Mouse (Mus musculus) cortical plate, adult 2 months (tissue): ENCODE results near the gene Nav1. TPM values are rescaled to one million over a fixed set of nuclear protein-coding genes. Genes with fewer than 3 reads are reported as not detected.

ENCODE experiments used
- H3K27ac ChIP-seq: fragments of 200-500 bp; 2 replicates; pipeline ENCODE4 v1.5.1; 2012; ENCODE audit warnings: low read length, control low read depth, inconsistent platforms; ENCODE audit not compliant: insufficient read depth
- H3K4me1 ChIP-seq: fragments of 200-500 bp; 2 replicates; pipeline ENCODE4 v1.6.1; 2011; ENCODE audit warnings: low read length; ENCODE audit not compliant: control insufficient read depth, insufficient read depth
- H3K4me3 ChIP-seq: fragments of 200-500 bp; 2 replicates; pipeline ENCODE4 v1.5.1; 2011; ENCODE audit warnings: mild to moderate bottlenecking, low read length, control low read depth; ENCODE audit not compliant: insufficient read depth
- CTCF ChIP-seq: fragments of 200-500 bp; IDR thresholded peaks from 2 replicates; pipeline ENCODE4 v1.5.1; 2011; ENCODE audit warnings: mild to moderate bottlenecking, control low read depth, low read length; ENCODE audit not compliant: insufficient read depth; ENCODE audit errors: extremely low read depth
- POLR2A ChIP-seq: fragments of 200-500 bp; IDR thresholded peaks from 2 replicates; pipeline ENCODE4 v1.6.1; 2011; ENCODE audit warnings: mild to moderate bottlenecking, low read length, control low read depth; ENCODE audit not compliant: insufficient read depth; ENCODE audit errors: extremely low read depth
- polyA plus RNA-seq: library from polyadenylated mRNA; depleted of rRNA; stranded (reverse); fragments of >200 nt; gene quantifications from 2 replicates; pipeline ENCODE4 v1.2.3, GENCODE M21; 2012

Nav1 gene
- polyA plus RNA-seq, 1 experiment, result 35.8 TPM

DNA sequence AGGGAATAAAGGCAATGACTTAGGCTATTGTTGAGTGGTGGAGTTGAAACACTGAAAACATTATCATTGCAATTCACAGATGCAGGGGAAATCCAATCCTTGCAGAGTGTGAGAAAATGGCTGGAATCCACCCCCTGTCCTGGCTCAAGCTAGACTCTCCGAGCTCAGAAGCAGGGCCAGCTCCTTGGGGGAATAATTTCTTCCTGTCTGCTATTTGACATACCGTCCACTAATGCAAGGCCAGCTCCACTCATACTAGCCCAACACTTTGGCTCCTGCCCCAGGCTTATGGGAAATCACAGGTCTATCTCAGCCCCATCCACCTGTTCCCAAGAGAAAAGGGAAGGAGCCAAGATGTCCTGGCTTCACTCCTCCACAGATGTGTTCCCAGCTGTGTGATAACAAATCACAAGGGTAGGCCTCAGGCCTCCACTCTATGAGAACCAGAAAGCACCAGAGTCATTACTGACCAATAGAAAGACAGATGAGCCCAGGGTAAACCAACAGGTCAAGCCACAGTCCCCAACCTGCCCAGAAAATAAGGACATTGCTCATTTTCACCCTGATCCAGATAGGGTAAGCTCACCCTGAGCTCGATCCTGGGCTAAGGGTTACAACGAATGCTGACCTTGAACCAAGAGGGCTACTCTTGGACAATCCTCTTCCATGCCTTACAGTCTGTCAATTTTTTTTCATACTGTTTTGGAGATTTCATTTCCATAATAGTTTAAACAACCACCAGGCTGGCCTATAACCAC lies 32.5 kb downstream of the Nav1 start:
- Histone ChIP-seq H3K27ac (no peak overlapping the region), H3K4me3 (no peak overlapping the region), H3K4me1 (peaks cover 11% of the 10 kb centered on the region)
- TF ChIP-seq CTCF (no peak), POLR2A (no peak)

DNA sequence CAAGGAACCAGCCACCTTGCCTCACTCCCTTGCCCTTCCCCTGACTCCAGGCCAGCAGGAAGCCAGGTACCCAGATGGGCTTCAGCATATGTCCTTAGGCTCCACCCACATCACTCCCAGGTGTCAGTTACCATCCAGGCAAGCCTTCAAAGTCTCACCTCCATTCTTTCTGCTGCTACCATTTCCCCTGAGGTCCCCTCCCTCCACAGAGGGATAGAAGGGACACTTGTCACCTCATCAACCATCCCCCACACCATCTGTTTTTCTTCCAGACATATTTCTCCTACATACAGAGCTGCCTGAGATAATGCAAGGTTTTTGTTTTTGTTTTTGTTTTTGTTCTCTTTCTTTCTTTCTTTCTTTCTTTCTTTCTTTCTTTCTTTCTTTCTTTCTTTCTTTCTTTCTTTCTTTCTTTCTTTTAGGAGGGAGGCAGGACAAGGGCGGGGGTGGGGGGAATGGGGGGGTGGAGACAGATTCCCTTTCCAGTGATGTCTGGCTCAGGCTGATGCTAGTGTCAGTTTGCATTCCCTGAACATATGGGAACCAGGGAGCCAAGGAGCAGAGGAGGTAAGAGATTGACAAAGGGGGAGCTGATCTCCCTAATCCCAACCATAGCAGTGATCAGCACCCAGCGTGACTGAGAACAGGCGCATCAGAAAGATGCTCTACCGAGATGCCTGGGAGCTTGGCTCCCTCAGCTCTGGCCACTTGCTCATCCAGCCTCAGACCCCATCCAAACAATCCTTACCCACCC lies 34.8 kb downstream of the Nav1 start:
- Histone ChIP-seq H3K27ac (no peak overlapping the region), H3K4me1 (peaks cover 11% of the 10 kb centered on the region), H3K4me3 (no peak overlapping the region)
- TF ChIP-seq CTCF (no peak), POLR2A (no peak)

GRCm38 (mm10) chr1:135568087-135568486 lies 39.0 kb downstream of the Nav1 start:
- TF ChIP-seq POLR2A (no peak), CTCF (no peak)
- peaks cover 21% of the 10 kb centered on the region for H3K4me1 ChIP-seq
- H3K27ac ChIP-seq, result no peak overlapping the region
- H3K4me3 ChIP-seq, result no peak overlapping the region

DNA sequence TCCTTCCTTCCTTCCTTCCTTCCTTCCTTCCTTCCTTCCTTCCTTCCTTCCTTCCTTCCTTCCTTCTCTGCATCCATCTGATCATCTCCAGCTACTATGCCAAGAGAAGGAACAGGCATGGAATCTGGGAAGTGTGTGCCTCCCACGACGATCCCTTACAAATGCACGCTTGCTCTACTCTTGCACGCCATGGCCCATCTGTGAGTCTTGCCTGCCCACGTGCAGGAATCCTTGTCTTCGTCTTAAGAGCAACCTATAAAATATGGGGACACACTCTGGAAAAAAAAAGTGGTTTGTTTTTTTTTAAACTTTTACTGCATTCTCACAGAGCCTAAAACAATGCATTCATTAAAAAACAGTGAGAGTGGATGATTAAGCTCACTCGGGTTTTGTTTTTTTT lies 40.5 kb downstream of the Nav1 start:
- TF ChIP-seq POLR2A, result no peak
- TF ChIP-seq CTCF, result no peak
- no peak overlapping the region for H3K27ac ChIP-seq
- peaks cover 21% of the 10 kb centered on the region for H3K4me1 ChIP-seq
- H3K4me3 ChIP-seq, result no peak overlapping the region

- Histone ChIP-seq H3K27ac (no peak overlapping the region), H3K4me1 (peaks cover 23% of the 10 kb centered on the region)
Observed at GRCm38 (mm10) chr1:135565775-135566174, 41.3 kb downstream of the Nav1 start.

DNA sequence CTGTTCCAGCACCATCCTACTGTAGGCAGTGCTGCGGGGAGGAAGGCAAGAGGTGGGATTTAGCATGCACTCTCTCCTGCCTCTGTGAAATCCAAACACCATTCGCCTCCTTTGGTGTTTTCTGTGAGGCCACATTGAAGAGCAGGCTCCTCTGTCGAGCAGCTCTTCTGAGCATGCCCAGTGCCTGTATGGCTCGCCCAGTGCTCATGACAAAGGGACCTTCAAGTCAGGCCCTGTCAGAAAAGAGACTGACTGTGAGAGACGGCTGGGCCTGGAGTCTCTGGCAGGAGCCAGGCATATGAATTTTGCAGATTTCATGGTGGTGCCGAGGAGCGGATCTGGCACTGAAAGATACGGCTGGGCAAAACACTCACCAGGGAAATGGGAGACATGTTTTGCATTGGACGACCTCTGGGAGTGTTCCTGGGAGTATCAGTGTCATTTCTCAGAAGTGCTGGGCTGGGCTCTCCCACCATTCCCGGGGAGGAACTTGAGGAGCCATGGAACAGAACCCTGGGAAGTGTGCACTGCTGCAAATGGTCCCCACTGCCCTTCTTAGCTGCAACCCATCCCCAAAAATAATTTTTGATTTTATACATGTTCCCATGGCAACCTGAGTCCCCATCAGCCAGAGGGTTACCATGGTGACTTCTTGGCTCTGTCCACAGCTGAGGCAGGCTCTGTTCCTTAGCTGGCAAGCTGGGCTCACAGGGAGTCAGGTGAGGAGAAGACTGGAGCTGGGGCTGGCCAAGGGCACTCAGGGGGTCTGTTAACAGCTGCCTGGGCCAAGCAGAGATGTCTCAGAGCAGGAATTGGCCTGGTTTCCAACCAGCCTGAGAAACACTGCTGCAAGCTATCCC lies 42.2 kb downstream of the Nav1 start:
- TF ChIP-seq CTCF, result no peak
- no peak for TF ChIP-seq POLR2A
- peaks cover 27% of the 10 kb centered on the region for H3K4me1 ChIP-seq
- H3K4me3 ChIP-seq, result no peak overlapping the region
- H3K27ac ChIP-seq, result 0 out of 2 replicates have a peak overlapping the region, but pooled peaks have one; percentile 22

More at GRCm38 (mm10) chr1:135565775-135566174, 41.3 kb downstream of the Nav1 start:
- TF ChIP-seq CTCF (no peak), POLR2A (no peak)
- H3K4me3 ChIP-seq, result no peak overlapping the region

DNA sequence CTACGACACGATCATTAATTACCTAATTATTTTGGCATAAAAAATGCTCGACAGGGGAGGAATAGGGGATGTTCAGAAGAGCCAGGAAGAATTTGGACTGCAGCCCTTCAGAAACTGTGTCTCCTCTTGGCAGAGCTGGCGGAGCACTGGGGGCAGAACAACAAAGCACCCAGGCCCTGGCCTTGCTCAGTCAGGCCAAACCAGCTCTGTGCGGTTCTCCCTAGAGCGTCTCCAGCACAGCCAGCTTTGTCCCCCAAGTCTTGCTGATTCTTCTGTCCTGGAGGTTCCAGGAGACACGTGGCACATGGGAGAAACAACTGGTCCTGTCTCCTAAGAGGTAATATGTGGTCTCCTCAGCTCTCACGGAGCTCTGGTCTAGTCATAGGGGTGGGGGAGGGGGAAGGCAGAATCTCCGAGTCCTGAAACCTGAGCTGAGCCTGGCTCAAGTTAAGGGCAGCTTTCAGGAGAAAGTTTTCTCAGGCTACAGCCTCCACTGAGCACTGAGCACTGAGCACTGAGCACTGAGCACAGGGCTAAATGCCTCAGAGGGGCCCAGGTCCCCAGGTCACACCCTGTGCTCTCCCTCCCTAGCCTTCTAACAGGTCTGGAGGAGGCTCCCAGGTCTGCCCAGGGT lies 43.2 kb downstream of the Nav1 start:
- TF ChIP-seq CTCF, result no peak
- TF ChIP-seq POLR2A, result no peak
- peaks cover 27% of the 10 kb centered on the region for H3K4me1 ChIP-seq
- no peak overlapping the region for H3K27ac ChIP-seq
- no peak overlapping the region for H3K4me3 ChIP-seq

DNA sequence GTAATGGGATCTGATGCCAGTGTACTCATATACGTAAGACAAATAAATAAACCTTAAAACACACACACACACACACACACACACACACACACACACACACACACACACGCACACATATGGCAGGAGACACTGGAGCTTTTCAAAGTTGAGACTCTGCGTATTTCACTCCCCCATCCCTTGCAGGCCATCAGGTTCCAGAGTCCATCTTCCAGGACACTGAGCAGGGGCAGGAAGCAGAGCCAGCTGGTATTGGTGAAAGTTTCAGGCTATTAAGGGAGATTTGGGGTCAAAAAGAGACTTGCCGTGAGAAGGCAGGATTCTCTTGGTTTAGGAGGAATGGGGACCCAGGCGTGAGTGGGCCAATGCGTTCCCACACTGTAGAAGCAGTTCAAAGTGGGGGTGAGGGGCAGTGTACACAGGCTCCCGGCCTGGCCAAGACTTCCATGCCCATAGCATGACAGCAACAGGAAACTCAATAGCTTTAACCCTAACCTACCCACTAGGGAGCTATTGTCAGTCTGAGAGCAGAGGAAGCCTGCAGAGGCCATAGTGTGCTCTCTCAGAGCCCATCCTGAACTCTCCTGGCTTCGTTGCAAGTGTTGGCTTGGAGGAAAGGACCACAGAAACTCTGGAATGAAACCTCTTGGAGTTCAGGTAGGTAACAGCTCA lies 44.0 kb downstream of the Nav1 start:
- TF ChIP-seq CTCF (no peak), POLR2A (no peak)
- Histone ChIP-seq H3K4me1 (peaks cover 27% of the 10 kb centered on the region), H3K27ac (no peak overlapping the region), H3K4me3 (no peak overlapping the region)
